Mouse (Mus musculus): ENCODE measurements around the gene Mesp2.

DNA sequence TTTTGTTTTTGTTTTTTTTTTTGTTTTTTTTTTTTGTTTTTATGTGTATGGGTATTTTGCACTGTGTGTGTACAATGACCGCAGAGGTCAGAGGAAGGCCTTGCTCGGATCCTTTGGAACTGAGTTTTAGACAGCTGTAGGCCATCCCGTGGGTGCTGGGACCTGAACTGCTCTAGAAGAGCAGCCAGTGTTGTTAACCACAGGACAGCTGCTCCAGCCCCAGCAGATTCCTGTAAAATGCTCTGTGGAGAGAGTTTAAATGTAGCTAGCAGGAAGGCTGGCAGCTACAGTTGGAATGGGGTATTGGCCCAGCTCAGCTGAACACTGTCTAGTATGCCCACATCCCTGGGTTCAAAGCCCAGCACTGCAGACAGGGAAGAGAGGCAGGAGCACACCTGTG, 40.9 kb upstream of the Mesp2 start:
- no peak for TF ChIP-seq CTCF (IDR thresholded peaks at IDR 0.05; ENCODE audit: borderline replicate concordance, extremely low read depth, insufficient read depth, insufficient read length)
- no peak for TF ChIP-seq POLR2A (IDR thresholded peaks at IDR 0.05; ENCODE audit: borderline replicate concordance, extremely low read depth, insufficient read depth, insufficient read length, poor library complexity, severe bottlenecking)

All from brain, embryonic 14.5 days (tissue).